Mouse (Mus musculus): ENCODE data around the gene Pxmp4. TPM values are rescaled to one million over a fixed set of nuclear protein-coding genes. Genes with fewer than 3 reads are reported as not detected.

The Pxmp4 gene
- polyA plus RNA-seq (2012; rRNA removed) = 20.9 and 21.5 TPM in 2 replicates

GRCm38 (mm10) chr2:154603638-154604153 is at the start of gene Pxmp4:
Gene Pxmp4 (minus strand): TSS chr2:154603708.
- TF ChIP-seq POLR2A (IDR thresholded peaks at IDR 0.05; ENCODE audit: extremely low read depth, insufficient read depth, low read length) (peak; percentile 86), CTCF (IDR thresholded peaks at IDR 0.05; ENCODE audit: extremely low read depth, insufficient read depth, low read length) (no peak)
- Histone ChIP-seq H3K4me1 (ENCODE audit: control insufficient read depth, insufficient read depth, low read length) (peaks cover 3% of the 10 kb centered on the region), H3K4me3 (ENCODE audit: insufficient read depth, low read length) (peak within 1 kb of the TSS; percentile 72), H3K27ac (ENCODE audit: insufficient read depth, low read length) (peak within 1 kb of the TSS; percentile 58; the same call in 1 of the 2 replicates)

GRCm38 (mm10) chr2:154651363-154651762 is 47.9 kb upstream of the Pxmp4 start, which contains the start of gene Chmp4b:
Gene Chmp4b (plus strand): TSS chr2:154651705.
- TF ChIP-seq POLR2A (IDR thresholded peaks at IDR 0.05; ENCODE audit: extremely low read depth, insufficient read depth, low read length) = no peak
- no peak for TF ChIP-seq CTCF (IDR thresholded peaks at IDR 0.05; ENCODE audit: extremely low read depth, insufficient read depth, low read length)
- Histone ChIP-seq H3K27ac (ENCODE audit: insufficient read depth, low read length) (no peak within 1 kb of the TSS), H3K4me1 (ENCODE audit: control insufficient read depth, insufficient read depth, low read length) (no peaks in the 10 kb centered on the region; the same call in 1 of the 2 replicates), H3K4me3 (ENCODE audit: insufficient read depth, low read length) (no peak within 1 kb of the TSS)

GRCm38 (mm10) chr2:154650404-154650803 is 46.9 kb upstream of the Pxmp4 start:
- Histone ChIP-seq H3K27ac (ENCODE audit: insufficient read depth, low read length) (no peak overlapping the region), H3K4me3 (ENCODE audit: insufficient read depth, low read length) (no peak overlapping the region), H3K4me1 (ENCODE audit: control insufficient read depth, insufficient read depth, low read length) (no peaks in the 10 kb centered on the region)
- TF ChIP-seq POLR2A (IDR thresholded peaks at IDR 0.05; ENCODE audit: extremely low read depth, insufficient read depth, low read length) (no peak), CTCF (IDR thresholded peaks at IDR 0.05; ENCODE audit: extremely low read depth, insufficient read depth, low read length) (no peak)

- no peak for TF ChIP-seq POLR2A (IDR thresholded peaks at IDR 0.05; ENCODE audit: extremely low read depth, insufficient read depth, low read length)
- TF ChIP-seq CTCF (IDR thresholded peaks at IDR 0.05; ENCODE audit: extremely low read depth, insufficient read depth, low read length) = peak; percentile 59
- H3K4me1 ChIP-seq (ENCODE audit: control insufficient read depth, insufficient read depth, low read length) = no peaks in the 10 kb centered on the region
- H3K4me3 ChIP-seq (ENCODE audit: insufficient read depth, low read length) = no peak overlapping the region
- no peak overlapping the region for H3K27ac ChIP-seq (ENCODE audit: insufficient read depth, low read length)
These were observed 44.6 kb upstream of the Pxmp4 start for GRCm38 (mm10) chr2:154648086-154648485.

- no peaks in the 10 kb centered on the region for H3K4me1 ChIP-seq (ENCODE audit: control insufficient read depth, insufficient read depth, low read length)
- no peak overlapping the region for H3K27ac ChIP-seq (ENCODE audit: insufficient read depth, low read length)
- TF ChIP-seq POLR2A (IDR thresholded peaks at IDR 0.05; ENCODE audit: extremely low read depth, insufficient read depth, low read length) = no peak
- peak; percentile 49 for TF ChIP-seq CTCF (IDR thresholded peaks at IDR 0.05; ENCODE audit: extremely low read depth, insufficient read depth, low read length)
- H3K4me3 ChIP-seq (ENCODE audit: insufficient read depth, low read length) = no peak overlapping the region
These were observed 43.1 kb upstream of the Pxmp4 start for GRCm38 (mm10) chr2:154646634-154647033.

GRCm38 (mm10) chr2:154642712-154643385 is 39.3 kb upstream of the Pxmp4 start:
- Histone ChIP-seq H3K27ac (ENCODE audit: insufficient read depth, low read length) (no peak overlapping the region), H3K4me1 (ENCODE audit: control insufficient read depth, insufficient read depth, low read length) (no peaks in the 10 kb centered on the region), H3K4me3 (ENCODE audit: insufficient read depth, low read length) (no peak overlapping the region)
- TF ChIP-seq CTCF (IDR thresholded peaks at IDR 0.05; ENCODE audit: extremely low read depth, insufficient read depth, low read length) (no peak), POLR2A (IDR thresholded peaks at IDR 0.05; ENCODE audit: extremely low read depth, insufficient read depth, low read length) (no peak)

GRCm38 (mm10) chr2:154642005-154642459 is 38.5 kb upstream of the Pxmp4 start:
- TF ChIP-seq POLR2A (IDR thresholded peaks at IDR 0.05; ENCODE audit: extremely low read depth, insufficient read depth, low read length) (no peak), CTCF (IDR thresholded peaks at IDR 0.05; ENCODE audit: extremely low read depth, insufficient read depth, low read length) (no peak)
- H3K27ac ChIP-seq (ENCODE audit: insufficient read depth, low read length) = no peak overlapping the region
- H3K4me1 ChIP-seq (ENCODE audit: control insufficient read depth, insufficient read depth, low read length) = no peaks in the 10 kb centered on the region
- H3K4me3 ChIP-seq (ENCODE audit: insufficient read depth, low read length) = no peak overlapping the region

- H3K4me1 ChIP-seq (ENCODE audit: control insufficient read depth, insufficient read depth, low read length) = no peaks in the 10 kb centered on the region
- no peak overlapping the region for H3K4me3 ChIP-seq (ENCODE audit: insufficient read depth, low read length)
- H3K27ac ChIP-seq (ENCODE audit: insufficient read depth, low read length) = no peak overlapping the region
- TF ChIP-seq CTCF (IDR thresholded peaks at IDR 0.05; ENCODE audit: extremely low read depth, insufficient read depth, low read length) (no peak), POLR2A (IDR thresholded peaks at IDR 0.05; ENCODE audit: extremely low read depth, insufficient read depth, low read length) (no peak)
These were observed 37.7 kb upstream of the Pxmp4 start for GRCm38 (mm10) chr2:154641176-154641575.

GRCm38 (mm10) chr2:154639115-154639514 is 35.6 kb upstream of the Pxmp4 start:
- Histone ChIP-seq H3K27ac (ENCODE audit: insufficient read depth, low read length) (no peak overlapping the region), H3K4me1 (ENCODE audit: control insufficient read depth, insufficient read depth, low read length) (no peaks in the 10 kb centered on the region), H3K4me3 (ENCODE audit: insufficient read depth, low read length) (no peak overlapping the region)
- TF ChIP-seq CTCF (IDR thresholded peaks at IDR 0.05; ENCODE audit: extremely low read depth, insufficient read depth, low read length) (no peak), POLR2A (IDR thresholded peaks at IDR 0.05; ENCODE audit: extremely low read depth, insufficient read depth, low read length) (no peak)

GRCm38 (mm10) chr2:154638521-154638920 is 35.0 kb upstream of the Pxmp4 start:
- H3K4me3 ChIP-seq (ENCODE audit: insufficient read depth, low read length) = no peak overlapping the region
- no peak overlapping the region for H3K27ac ChIP-seq (ENCODE audit: insufficient read depth, low read length)
- no peaks in the 10 kb centered on the region for H3K4me1 ChIP-seq (ENCODE audit: control insufficient read depth, insufficient read depth, low read length)
- no peak for TF ChIP-seq POLR2A (IDR thresholded peaks at IDR 0.05; ENCODE audit: extremely low read depth, insufficient read depth, low read length)
- TF ChIP-seq CTCF (IDR thresholded peaks at IDR 0.05; ENCODE audit: extremely low read depth, insufficient read depth, low read length) = 0 out of 2 replicates have a peak, but pooled peaks have one; percentile 3
